Mouse (Mus musculus): ENCODE data around the gene Gm42957. TPM values are rescaled to one million over a fixed set of nuclear protein-coding genes. Genes with fewer than 3 reads are reported as not detected.

Gm42957 gene
- 0.06 and 0.25 TPM in 2 replicates for polyA plus RNA-seq (2012; rRNA removed)

GRCm38 (mm10) chr3:96634928-96635879 is at the start of gene Gm42957, which contains the start of gene Pex11b:
Gene Gm42957 (plus strand): TSS chr3:96635474.
Gene Pex11b (plus strand): TSS chr3:96635376.
- TF ChIP-seq POLR2A (IDR thresholded peaks at IDR 0.05; ENCODE audit: low read depth, low read length), result peak; percentile 14; the same call in 1 of the 2 replicates
- no peak for TF ChIP-seq CTCF (IDR thresholded peaks at IDR 0.05; ENCODE audit: extremely low read depth, insufficient read depth, insufficient read length, insufficient replicate concordance)
- DNase-seq (ENCODE audit: low read depth in 1 of 2, low spot score in 2 of 2), result peak; percentile 41 to 77
- WGBS, result 4% methylated on average over 60 of the region's 60 CpGs
- Histone ChIP-seq H3K36me3 (ENCODE audit: control insufficient read depth, insufficient read depth, low read length) (peaks cover 3% of the 10 kb centered on the region; the same call in 1 of the 2 replicates), H3K4me3 (ENCODE audit: extremely low read depth, insufficient read depth, insufficient read length) (peak within 1 kb of the TSS; percentile 69), H3K27ac (ENCODE audit: insufficient read depth, low read length) (peak within 1 kb of the TSS; percentile 65), H3K4me1 (ENCODE audit: control insufficient read depth, insufficient read depth, insufficient read length) (peaks cover 2% of the 10 kb centered on the region; the same call in 1 of the 2 replicates), H3K27me3 (ENCODE audit: control insufficient read depth, insufficient read depth, low read length) (no peaks in the 10 kb centered on the region)

- 86% methylated on average over 4 of the region's 4 CpGs for WGBS
- H3K27ac ChIP-seq (ENCODE audit: insufficient read depth, low read length), result no peak overlapping the region
- H3K27me3 ChIP-seq (ENCODE audit: control insufficient read depth, insufficient read depth, low read length), result no peaks in the 10 kb centered on the region
- DNase-seq (ENCODE audit: low read depth in 1 of 2, low spot score in 2 of 2), result no peak
- H3K4me1 ChIP-seq (ENCODE audit: control insufficient read depth, insufficient read depth, insufficient read length), result no peaks in the 10 kb centered on the region
- no peak overlapping the region for H3K4me3 ChIP-seq (ENCODE audit: extremely low read depth, insufficient read depth, insufficient read length)
- TF ChIP-seq POLR2A (IDR thresholded peaks at IDR 0.05; ENCODE audit: low read depth, low read length) (no peak), CTCF (IDR thresholded peaks at IDR 0.05; ENCODE audit: extremely low read depth, insufficient read depth, insufficient read length, insufficient replicate concordance) (no peak)
- no peaks in the 10 kb centered on the region for H3K36me3 ChIP-seq (ENCODE audit: control insufficient read depth, insufficient read depth, low read length)
Observed at GRCm38 (mm10) chr3:96590657-96591056, 44.6 kb upstream of the Gm42957 start.

GRCm38 (mm10) chr3:96593374-96593773 is 41.9 kb upstream of the Gm42957 start:
- no peak for DNase-seq (ENCODE audit: low read depth in 1 of 2, low spot score in 2 of 2)

DNA sequence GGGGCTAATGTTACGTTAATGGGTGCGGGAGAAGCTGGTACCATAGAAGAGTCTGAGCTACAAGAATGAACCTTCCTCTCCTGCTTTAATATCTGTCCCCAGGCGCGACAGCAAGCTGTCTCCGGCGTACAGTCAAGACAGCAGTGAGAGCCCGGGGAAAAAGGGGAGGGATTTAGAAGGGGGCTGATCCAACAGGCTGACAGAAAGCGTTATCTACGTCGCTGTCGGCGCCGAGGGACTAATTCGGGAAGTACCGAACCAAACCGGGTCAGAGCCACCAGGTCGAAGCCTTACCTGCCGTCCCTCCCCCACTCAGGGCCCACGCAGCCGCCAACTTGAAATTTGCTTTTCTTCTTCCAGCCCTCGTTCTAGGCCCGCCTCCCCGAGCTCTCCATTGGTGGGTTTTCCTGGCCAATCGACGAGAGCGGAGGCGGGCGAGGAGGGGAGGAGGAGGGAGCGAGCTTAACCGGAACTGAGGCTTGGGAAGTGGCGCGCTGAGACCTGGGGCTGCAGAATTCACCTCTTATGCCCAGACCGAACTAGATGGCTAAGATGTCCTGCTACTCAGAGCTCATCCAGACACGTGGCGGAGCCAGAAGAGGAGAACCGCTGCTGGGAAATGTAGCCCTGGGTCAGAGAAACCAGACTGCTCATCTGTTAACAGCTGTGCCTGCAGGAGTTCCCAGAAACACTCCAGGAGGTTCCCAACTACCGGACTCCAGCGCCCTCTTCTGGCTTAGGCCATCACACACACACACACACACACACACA is 41.3 kb upstream of the Gm42957 start, which contains the start of gene Polr3gl:
Gene Polr3gl, minus strand, starts transcription at position 392 of the 771 bp plus-strand sequence.
- under 1% methylated on average over 36 of the region's 38 CpGs for WGBS
- peaks cover 19% of the 10 kb centered on the region for H3K4me1 ChIP-seq (ENCODE audit: control insufficient read depth, insufficient read depth, insufficient read length)
- TF ChIP-seq CTCF (IDR thresholded peaks at IDR 0.05; ENCODE audit: extremely low read depth, insufficient read depth, insufficient read length, insufficient replicate concordance) (no peak), POLR2A (IDR thresholded peaks at IDR 0.05; ENCODE audit: low read depth, low read length) (peak; percentile 42)
- DNase-seq (ENCODE audit: low read depth in 1 of 2, low spot score in 2 of 2), result peak; percentile 86 to 96
- H3K36me3 ChIP-seq (ENCODE audit: control insufficient read depth, insufficient read depth, low read length), result no peaks in the 10 kb centered on the region
- H3K4me3 ChIP-seq (ENCODE audit: extremely low read depth, insufficient read depth, insufficient read length), result peak within 1 kb of the TSS; percentile 77
- peaks cover 26% of the 10 kb centered on the region for H3K27me3 ChIP-seq (ENCODE audit: control insufficient read depth, insufficient read depth, low read length)
- H3K27ac ChIP-seq (ENCODE audit: insufficient read depth, low read length), result peak within 1 kb of the TSS; percentile 89

More at GRCm38 (mm10) chr3:96593374-96593773, 41.9 kb upstream of the Gm42957 start:
- no peak for TF ChIP-seq CTCF (IDR thresholded peaks at IDR 0.05; ENCODE audit: extremely low read depth, insufficient read depth, insufficient read length, insufficient replicate concordance)
- TF ChIP-seq POLR2A (IDR thresholded peaks at IDR 0.05; ENCODE audit: low read depth, low read length), result no peak
- peaks cover 20% of the 10 kb centered on the region for H3K27me3 ChIP-seq (ENCODE audit: control insufficient read depth, insufficient read depth, low read length)
- 2% methylated on average over 10 of the region's 10 CpGs for WGBS
- peaks cover 19% of the 10 kb centered on the region for H3K4me1 ChIP-seq (ENCODE audit: control insufficient read depth, insufficient read depth, insufficient read length)
- no peaks in the 10 kb centered on the region for H3K36me3 ChIP-seq (ENCODE audit: control insufficient read depth, insufficient read depth, low read length)
- peak overlapping the region; percentile 77 for H3K4me3 ChIP-seq (ENCODE audit: extremely low read depth, insufficient read depth, insufficient read length)
- H3K27ac ChIP-seq (ENCODE audit: insufficient read depth, low read length), result peak overlapping the region; percentile 89

DNA sequence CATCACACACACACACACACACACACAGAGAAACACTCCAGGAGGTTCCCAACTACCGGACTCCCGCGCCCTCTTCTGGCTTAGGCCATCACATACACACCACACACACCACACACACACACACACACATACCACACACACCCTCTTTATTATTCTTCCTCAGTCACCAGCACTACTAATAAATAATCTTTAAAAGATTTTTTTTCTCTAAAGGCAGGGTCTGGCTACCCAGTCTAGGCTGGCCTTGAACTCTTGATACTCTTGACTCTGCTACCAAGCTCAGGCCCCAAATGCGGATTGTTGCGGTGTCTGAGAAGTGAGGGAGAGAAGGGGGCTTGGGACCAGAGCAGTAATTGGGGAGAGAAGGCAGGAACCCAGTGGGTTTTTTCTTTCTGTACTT is 40.4 kb upstream of the Gm42957 start:
- H3K27ac ChIP-seq (ENCODE audit: insufficient read depth, low read length), result no peak overlapping the region
- H3K36me3 ChIP-seq (ENCODE audit: control insufficient read depth, insufficient read depth, low read length), result no peaks in the 10 kb centered on the region
- no peak for DNase-seq (ENCODE audit: low read depth in 1 of 2, low spot score in 2 of 2)
- no peak for TF ChIP-seq POLR2A (IDR thresholded peaks at IDR 0.05; ENCODE audit: low read depth, low read length)
- no peak for TF ChIP-seq CTCF (IDR thresholded peaks at IDR 0.05; ENCODE audit: extremely low read depth, insufficient read depth, insufficient read length, insufficient replicate concordance)
- peaks cover 28% of the 10 kb centered on the region for H3K27me3 ChIP-seq (ENCODE audit: control insufficient read depth, insufficient read depth, low read length)
- H3K4me3 ChIP-seq (ENCODE audit: extremely low read depth, insufficient read depth, insufficient read length), result no peak overlapping the region
- WGBS, result 95% methylated on average over 5 of the region's 5 CpGs
- peaks cover 19% of the 10 kb centered on the region for H3K4me1 ChIP-seq (ENCODE audit: control insufficient read depth, insufficient read depth, insufficient read length)

GRCm38 (mm10) chr3:96595661-96596060 is 39.6 kb upstream of the Gm42957 start:
- Histone ChIP-seq H3K27me3 (ENCODE audit: control insufficient read depth, insufficient read depth, low read length) (peaks cover 28% of the 10 kb centered on the region), H3K4me1 (ENCODE audit: control insufficient read depth, insufficient read depth, insufficient read length) (peaks cover 19% of the 10 kb centered on the region), H3K36me3 (ENCODE audit: control insufficient read depth, insufficient read depth, low read length) (no peaks in the 10 kb centered on the region), H3K27ac (ENCODE audit: insufficient read depth, low read length) (no peak overlapping the region), H3K4me3 (ENCODE audit: extremely low read depth, insufficient read depth, insufficient read length) (no peak overlapping the region)
- no peak for TF ChIP-seq POLR2A (IDR thresholded peaks at IDR 0.05; ENCODE audit: low read depth, low read length)
- TF ChIP-seq CTCF (IDR thresholded peaks at IDR 0.05; ENCODE audit: extremely low read depth, insufficient read depth, insufficient read length, insufficient replicate concordance), result no peak
- DNase-seq (ENCODE audit: low read depth in 1 of 2, low spot score in 2 of 2), result no peak
- WGBS, result 55% methylated on average over 6 of the region's 6 CpGs

All from spleen, adult 2 months (tissue).